Mouse (Mus musculus) adrenal gland, adult (tissue): Measurements from ENCODE around the gene Lcn12.

Experiments used
- DNase-seq, 2 experiments: peaks; one replicate each; pipeline ENCODE4 v3.0.0; 2022 to 2023; ENCODE audit warnings: low spot score in 1 of 2; ENCODE audit not compliant: inconsistent age in 2 of 2

Gene Lcn12

DNA sequence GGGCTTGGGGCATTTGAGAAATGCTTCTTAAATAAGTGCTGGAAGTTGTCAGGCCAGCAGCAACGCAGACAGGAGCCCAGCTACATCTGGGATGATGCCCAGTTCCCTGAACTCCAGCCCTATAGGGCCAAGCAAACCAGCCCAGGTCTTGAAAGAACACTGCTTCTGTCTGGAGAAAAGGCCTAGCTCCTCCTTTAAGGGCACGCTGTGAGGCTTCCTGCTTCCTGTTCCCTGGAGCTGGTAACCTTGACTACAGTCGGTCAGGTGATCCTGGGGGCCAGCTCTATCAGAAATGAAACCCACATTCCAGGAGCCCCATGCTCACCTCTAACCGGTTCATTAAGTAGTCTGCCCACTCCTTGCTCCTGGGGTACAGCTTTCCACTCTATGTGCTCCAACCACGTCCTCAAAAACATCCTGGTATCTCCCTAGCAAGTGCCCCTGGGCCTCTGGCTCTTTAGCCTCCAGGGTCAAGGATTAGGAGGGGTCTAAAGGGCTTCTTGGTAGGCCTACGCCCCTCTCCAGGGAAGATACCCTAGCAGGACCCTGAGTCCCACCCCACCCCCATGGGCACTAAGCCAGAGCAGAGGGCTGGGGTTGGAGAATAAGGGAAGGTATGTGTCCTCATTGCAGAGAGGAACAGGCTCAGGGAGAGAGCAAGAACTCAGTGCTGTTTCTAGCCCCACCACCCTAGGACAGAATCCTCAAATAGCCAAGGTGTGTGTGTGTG is 4.3 kb upstream of the Lcn12 start:
- no peak for DNase-seq

DNA sequence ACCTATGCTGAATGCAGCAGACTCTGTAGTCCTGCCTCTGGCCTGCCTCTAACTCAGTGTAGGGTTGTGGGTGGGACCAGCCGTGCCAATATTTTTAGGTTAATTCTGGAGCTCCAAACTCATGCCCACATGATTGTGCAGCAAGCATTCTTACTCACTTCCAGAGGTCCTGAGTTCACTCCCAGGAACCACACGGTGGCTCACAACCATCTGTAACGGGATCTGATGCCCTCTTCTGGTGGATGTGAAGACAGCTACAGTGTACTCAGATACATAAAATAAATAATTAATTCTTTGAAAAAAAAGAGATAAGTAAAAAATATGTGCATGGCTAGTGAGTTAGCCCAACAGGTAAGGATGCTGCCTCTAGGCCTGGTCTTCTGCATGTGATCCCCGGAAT is 2.8 kb upstream of the Lcn12 start:
- DNase-seq: peak in 1 of 2 experiments; percentile 72

- DNase-seq: peak; percentile 30 to 63
Observed at GRCm38 (mm10) chr2:25492988-25493387, 723 bp downstream of the Lcn12 start.

- DNase-seq: peak; percentile 77 to 83
Observed at GRCm38 (mm10) chr2:25488671-25489068, 5.0 kb downstream of the Lcn12 start.

DNA sequence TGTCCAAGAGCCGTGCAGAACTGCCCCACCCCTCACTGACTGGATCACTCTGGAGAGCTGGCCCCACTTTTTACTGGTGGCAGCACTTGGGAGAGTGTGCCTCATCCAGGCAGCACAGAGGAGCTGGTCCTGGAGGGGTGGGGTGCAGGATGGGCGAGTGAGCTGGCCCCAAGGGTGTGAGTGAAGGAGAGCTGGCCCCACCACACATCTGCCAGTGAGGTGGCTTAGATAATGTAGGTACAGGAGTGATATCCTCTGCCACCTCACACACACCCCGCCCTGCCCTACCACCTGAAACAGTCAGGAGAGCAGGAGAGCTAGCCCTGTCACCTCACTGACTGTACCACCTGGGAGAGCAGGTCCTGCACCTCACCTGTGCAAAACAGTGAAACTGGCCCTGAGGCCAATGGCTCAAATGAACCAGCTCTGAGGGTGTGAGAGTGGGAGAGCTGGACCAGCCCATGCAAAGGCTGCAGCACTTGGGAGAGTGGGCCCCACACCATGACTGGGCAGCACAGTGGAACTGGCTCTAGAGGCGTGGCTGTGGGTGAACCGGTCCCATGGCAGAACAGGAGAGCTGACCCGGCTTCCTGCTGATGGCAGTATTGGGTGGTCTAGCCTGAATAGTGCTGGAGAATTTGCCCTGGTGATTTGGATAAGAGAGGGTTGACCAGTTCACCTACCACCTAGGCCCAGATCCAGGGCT is 5.6 kb downstream of the Lcn12 start:
- DNase-seq: no peak

GRCm38 (mm10) chr2:25484901-25485647 is 8.6 kb downstream of the Lcn12 start:
- DNase-seq: no peak

DNA sequence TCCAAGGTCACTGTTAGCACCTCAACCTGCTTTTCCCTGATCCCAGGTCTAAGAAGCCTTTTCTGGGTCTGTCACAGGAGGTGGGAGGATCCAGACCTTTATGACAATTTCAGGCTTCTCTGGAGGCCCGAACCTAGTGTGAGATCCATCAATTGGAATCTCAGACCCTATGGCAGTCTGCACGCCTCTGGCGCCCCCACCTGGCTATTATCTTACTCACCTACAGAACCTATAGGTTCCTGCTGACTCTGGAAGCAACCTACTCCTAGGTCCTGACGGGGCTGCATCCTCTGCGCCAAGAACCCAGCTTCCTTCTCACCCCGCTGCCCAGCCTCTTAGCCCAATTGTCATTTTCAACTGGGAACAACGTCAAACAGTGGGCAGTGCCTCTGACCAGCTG is 10.7 kb downstream of the Lcn12 start:
- peak in 1 of 2 experiments; percentile 80 for DNase-seq

GRCm38 (mm10) chr2:25480541-25480940 is 13.2 kb downstream of the Lcn12 start:
- no peak for DNase-seq

DNA sequence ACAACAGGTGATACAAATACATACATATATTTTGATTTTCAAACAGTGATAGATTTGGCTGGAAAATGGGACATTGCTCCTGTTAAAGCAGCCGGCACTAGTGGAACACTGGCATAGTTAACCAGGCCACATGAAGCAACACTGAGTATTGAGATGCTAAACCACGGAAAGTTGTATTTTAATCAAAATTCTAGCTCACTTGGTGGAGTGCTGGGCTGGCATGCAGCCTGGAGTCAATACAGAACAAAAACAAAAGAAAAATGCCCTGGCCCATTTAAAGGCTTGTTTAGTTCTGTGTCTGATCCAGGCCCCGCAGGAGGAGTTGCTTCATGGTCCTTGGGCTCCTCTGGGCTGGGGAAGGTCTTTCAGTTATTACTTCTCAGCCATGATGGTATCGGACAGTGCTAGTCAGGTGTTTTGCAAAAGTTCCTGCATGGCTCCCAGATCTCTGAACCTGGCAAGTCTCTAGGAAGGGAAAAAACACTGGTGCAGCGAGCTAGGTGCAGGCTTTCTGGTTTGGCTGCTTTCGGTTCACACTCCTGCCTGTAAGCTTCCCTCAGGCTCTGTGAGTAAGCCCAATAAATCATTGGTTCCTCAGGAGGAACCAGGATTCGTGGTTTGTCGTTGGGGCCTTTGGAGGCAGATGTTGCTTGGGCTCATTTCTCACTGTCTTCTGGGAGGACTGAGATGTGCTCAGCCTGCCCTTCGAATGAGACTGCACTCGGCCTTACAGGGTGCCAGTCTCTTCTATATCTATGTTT is 14.0 kb downstream of the Lcn12 start:
- DNase-seq: peak; percentile 75 to 89

GRCm38 (mm10) chr2:25477967-25478675 is 15.6 kb downstream of the Lcn12 start:
- DNase-seq: peak; percentile 87 to 89

DNA sequence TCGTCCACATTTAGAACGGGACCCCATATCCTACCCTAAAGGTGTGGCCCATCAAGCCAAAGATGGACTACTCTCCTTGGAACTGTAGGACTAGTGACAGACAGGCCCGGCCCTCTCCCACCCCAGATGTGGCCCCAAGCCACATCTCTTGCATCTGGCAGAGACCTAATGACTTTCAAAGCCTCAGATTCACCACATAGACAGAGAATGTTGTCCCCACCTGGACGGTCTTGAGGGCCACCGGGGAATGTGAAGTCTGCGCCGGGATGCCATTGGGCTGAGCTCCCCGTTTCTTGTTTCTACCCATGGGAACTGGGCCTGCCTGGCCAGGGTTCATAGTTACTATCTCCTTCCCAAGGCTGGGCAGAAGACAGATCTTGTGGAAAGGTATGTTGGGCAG is 16.2 kb downstream of the Lcn12 start:
- no peak for DNase-seq

GRCm38 (mm10) chr2:25472550-25472949 is 21.2 kb downstream of the Lcn12 start:
- peak in 1 of 2 experiments; percentile 34 for DNase-seq

- no peak for DNase-seq
Observed at GRCm38 (mm10) chr2:25469969-25470368, 23.7 kb downstream of the Lcn12 start, which contains the start of gene Ptgds. Gene Ptgds, minus strand, starts transcription at chr2:25470046.

DNA sequence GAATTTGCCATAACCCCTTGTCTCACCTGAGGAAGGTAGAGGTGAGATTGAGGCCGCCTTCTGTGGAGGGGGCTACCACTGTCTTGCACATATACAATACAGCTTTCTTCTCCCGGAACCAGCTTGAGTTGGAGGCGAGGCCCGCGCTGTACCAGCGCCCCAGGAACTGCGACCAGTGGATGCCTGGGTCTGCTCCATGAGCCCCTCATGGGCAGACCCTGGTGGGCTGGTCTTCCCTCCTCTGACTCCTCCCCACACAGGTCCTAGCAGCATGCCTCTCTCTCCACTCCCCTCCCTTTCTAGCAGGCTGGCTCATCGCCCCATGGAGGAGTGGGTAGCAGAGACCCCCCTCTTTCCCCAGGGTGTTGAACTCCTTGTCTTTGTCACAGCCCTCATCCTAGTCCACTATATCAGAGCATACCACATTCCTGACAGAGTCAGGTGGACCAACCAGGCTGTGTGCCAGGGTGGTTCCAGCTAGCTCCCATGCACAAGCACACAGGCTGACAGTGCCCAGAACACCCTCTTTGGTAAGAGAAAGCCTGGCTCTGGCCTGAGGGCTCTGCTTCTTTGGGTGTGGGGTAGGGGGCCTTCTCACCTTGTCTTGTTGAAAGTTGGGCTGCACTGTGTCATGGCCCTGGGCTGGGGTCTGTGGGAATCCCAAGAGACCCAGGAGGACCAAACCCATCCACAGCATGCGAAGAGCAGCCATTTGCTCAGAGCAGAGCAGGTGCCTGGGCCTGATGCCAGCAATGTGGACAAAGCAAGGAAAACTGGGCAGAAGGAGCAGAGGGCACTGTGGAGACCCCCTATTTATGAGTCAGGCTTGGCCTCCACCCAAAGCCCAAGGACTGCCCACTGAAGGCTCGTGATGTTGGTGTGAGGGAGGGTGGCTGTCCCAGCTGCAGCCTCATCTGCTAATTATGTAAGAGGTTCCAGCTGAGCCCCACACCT is 24.5 kb downstream of the Lcn12 start:
- peak; percentile 37 to 52 for DNase-seq

DNA sequence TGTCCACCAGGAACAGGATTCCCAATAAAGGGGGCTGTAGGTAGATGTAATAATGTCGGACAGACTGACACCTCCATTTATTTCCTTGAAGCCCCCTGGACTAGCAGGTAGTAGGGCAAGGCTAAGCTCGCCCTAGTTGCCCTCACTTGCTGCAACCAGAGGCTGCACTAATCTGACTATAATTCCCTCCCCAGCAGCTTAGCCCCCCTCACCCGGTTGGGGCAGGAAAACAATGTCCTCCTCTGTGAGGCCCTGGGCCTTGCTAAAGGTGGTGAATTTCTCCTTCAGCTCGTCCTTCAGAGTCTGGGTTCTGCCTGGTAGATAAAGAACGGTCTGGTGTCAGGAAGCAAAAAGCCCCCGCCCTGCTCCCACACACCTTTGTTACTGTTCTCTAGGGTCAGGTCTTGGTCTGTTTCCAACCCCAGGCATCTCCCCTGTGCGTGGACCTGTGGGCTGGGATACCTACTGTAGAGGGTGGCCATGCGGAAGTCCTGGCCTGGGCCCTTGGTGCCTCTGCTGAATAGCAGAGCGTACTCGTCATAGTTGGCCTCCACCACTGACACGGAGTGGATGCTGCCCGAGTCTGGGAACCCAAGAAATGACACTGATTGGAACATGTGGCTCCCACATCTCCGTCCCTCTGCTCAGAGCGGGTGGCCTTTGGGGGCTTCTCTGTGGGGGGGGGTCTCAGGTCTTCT is 26.0 kb downstream of the Lcn12 start:
- DNase-seq: peak in 1 of 2 experiments; percentile 45

GRCm38 (mm10) chr2:25465816-25466635 is 27.7 kb downstream of the Lcn12 start:
- no peak for DNase-seq

DNA sequence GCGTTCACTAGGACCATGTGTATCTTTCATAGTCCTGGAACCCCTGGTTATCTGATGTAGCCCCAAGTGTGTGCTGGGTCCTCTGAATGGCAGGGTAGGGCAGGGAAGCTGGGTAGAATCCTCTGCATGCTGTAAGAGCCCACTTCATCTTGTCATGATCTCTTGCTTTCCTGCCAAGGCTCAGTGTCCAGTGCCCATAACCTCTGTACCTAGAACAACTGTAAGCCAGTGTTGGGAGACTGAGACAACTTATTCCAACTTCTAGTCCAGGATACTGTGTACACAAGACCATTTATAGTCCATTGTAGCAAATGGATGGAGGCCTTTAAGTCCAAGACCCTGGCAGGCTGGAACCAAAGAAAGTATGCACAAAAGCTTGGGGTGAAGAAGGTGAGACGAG is 28.5 kb downstream of the Lcn12 start:
- DNase-seq: no peak

DNA sequence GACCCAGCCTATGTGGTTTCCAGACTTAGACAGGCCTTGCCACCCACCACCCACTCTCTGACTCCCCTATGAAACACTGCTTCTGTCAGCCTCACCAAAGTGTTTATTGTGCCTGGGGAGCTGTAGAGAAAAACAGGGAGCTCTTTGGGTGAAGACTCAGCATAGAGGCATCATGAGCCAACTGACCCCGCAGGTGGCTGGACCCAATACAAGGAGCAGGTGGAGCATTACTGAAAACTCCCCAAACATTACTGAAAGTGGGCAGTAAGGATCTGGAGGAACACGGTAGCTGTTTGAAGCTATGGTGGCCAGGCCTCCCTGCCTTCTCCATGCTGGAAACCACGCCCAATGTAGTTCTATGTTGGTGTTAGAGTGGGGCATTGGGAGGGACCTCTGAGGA is 30.1 kb downstream of the Lcn12 start:
- no peak for DNase-seq
